Mouse (Mus musculus) adrenal gland, adult 2 months (tissue): ENCODE results near the gene Gm21915. TPM values are rescaled to one million over a fixed set of nuclear protein-coding genes. Genes with fewer than 3 reads are reported as not detected.

ENCODE experiments used
- DNase-seq: peaks from one replicate; pipeline ENCODE4 v3.0.0; 2021
- polyA plus RNA-seq: library from polyadenylated mRNA; depleted of rRNA; stranded (reverse); fragments of >200 nt; gene quantifications from 2 replicates; pipeline ENCODE4 v1.2.3, GENCODE M21; 2012; rRNA removed
- total RNA-seq, 2 experiments: library from RNA; stranded (reverse); gene quantifications; 2 replicates each; pipeline ENCODE4 v1.2.3; 2021

The Gm21915 gene
- total and polyA plus RNA-seq, 3 experiments: not detected

- no peak for DNase-seq
Measured at GRCm38 (mm10) chr9:40717182-40717874, 46.9 kb downstream of the Gm21915 start.

GRCm38 (mm10) chr9:40717875-40718185, 47.4 kb downstream of the Gm21915 start:
- DNase-seq: no peak

Other genes with a start within 250 kb of the Gm21915 start
- gene Gramd1b, start 139.2 kb upstream of the Gm21915 start, total RNA-seq: 1,000 to 10,000 TPM in 1 of 2 experiments, 100 to 1,000 TPM in 1; 336 to 1,336 TPM
- gene Gramd1b, start 139.2 kb upstream of the Gm21915 start, polyA plus RNA-seq: 329 and 574 TPM in 2 replicates
- gene Clmp, start 15.3 kb downstream of the Gm21915 start, total RNA-seq: 1 to 10 TPM; 6.3 TPM
- 25.4 and 29.5 TPM in 2 replicates for gene Clmp, start 15.3 kb downstream of the Gm21915 start, polyA plus RNA-seq
- gene Hspa8, start 130.4 kb downstream of the Gm21915 start, total RNA-seq: 1,000 to 10,000 TPM; 1,424 to 4,193 TPM
- gene Hspa8, start 130.4 kb downstream of the Gm21915 start, polyA plus RNA-seq: 1,414 and 2,267 TPM in 2 replicates
- gene Bsx, start 203.5 kb downstream of the Gm21915 start, total RNA-seq: not detected
- gene Bsx, start 203.5 kb downstream of the Gm21915 start, polyA plus RNA-seq: 0.08 TPM in 1 of 2 replicates, not detected in the other